Mouse (Mus musculus) inflammation-experienced regulatory T-cells, adult 6 months (primary cell): ENCODE results near the gene Tmem268. TPM values are rescaled to one million over a fixed set of nuclear protein-coding genes. Genes with fewer than 3 reads are reported as not detected.
A peak's percentile ranks its signal among the peaks of the same experiment; 100 is the strongest.

Source experiments
- ATAC-seq: one replicate; pipeline ENCODE4 v1.8.0; 2017
- polyA plus RNA-seq, 3 experiments: library from polyadenylated mRNA; unstranded; fragments of 100-300 nt; shearing (Covaris generic); gene quantifications; one replicate each; pipeline ENCODE4 v1.2.1; 2017

The Tmem268 gene
- polyA plus RNA-seq, 3 experiments from 2014 or later: 17.1 to 23.9 (median 19.5) TPM

GRCm38 (mm10) chr4:63601263-63601662, 42.7 kb downstream of the Tmem268 start:
- no peak for ATAC-seq

GRCm38 (mm10) chr4:63604945-63605344, 46.4 kb downstream of the Tmem268 start, which contains the start of gene Gm11213:
Gene Gm11213 (minus strand): TSS chr4:63605261.
- ATAC-seq: no peak

- no peak for ATAC-seq
Observed at GRCm38 (mm10) chr4:63605545-63605944, 47.0 kb downstream of the Tmem268 start.

GRCm38 (mm10) chr4:63605968-63606367, 47.4 kb downstream of the Tmem268 start:
- no peak for ATAC-seq

DNA sequence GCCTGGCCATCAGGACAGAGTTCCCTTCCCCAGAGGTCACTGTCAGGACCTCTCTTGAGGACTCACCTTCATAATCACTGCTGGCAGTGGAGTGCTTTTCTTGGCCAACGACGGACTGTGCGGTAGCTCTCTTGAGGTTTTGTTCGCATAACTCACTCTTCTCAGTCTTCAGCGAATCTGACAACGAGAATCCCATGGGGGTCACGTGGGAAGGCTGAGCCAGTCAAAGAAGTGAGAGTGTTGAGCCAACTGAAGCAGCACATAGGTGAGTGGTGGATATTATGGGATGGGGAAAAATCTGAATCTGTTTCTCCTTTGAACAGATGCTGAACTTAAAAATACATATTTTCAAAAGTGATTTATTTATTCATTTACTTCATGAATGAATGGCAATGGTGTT, 49.8 kb downstream of the Tmem268 start:
- ATAC-seq: no peak

GRCm38 (mm10) chr4:63621861-63622260, 63.3 kb downstream of the Tmem268 start:
- ATAC-seq: no peak

- no peak for ATAC-seq
Observed at GRCm38 (mm10) chr4:63622378-63622835, 63.8 kb downstream of the Tmem268 start, which contains the start of gene Tex48. Gene Tex48 (minus strand): TSS chr4:63622428.

GRCm38 (mm10) chr4:63625563-63626080, 67.0 kb downstream of the Tmem268 start:
- no peak for ATAC-seq

GRCm38 (mm10) chr4:63627111-63627510, 68.5 kb downstream of the Tmem268 start:
- ATAC-seq: peak; percentile 73

- no peak for ATAC-seq
Observed at GRCm38 (mm10) chr4:63633181-63633580, 74.6 kb downstream of the Tmem268 start.

Other genes starting within 250 kb of the Tmem268 start
- not detected for gene Orm1, start 214.2 kb upstream of the Tmem268 start, polyA plus RNA-seq
- gene Orm3, start 202.6 kb upstream of the Tmem268 start, polyA plus RNA-seq: 1 to 10 TPM in 1 of 3 experiments, under 1 TPM in 1, not detected in 1; 0.90 to 1.6 TPM
- gene Orm2, start 196.3 kb upstream of the Tmem268 start, polyA plus RNA-seq: 1 to 10 TPM in 2 of 3 experiments, not detected in 1; 1.6 to 2.8 TPM
- gene Akna, start 155.4 kb upstream of the Tmem268 start, polyA plus RNA-seq: 100 to 1,000 TPM in 2 of 3 experiments, 10 to 100 TPM in 1; 94.8 to 135 (median 102) TPM
- gene Whrn, start 62.8 kb upstream of the Tmem268 start, polyA plus RNA-seq: 1 to 10 TPM in 2 of 3 experiments, under 1 TPM in 1; 0.75 to 4.4 (median 3.9) TPM
- gene Atp6v1g1, start 14.0 kb upstream of the Tmem268 start, polyA plus RNA-seq: 100 to 1,000 TPM; 197 to 241 (median 218) TPM
- gene Gm11213, start 46.5 kb downstream of the Tmem268 start, polyA plus RNA-seq: not detected
- not detected for gene Tex48, start 63.6 kb downstream of the Tmem268 start, polyA plus RNA-seq
- not detected for gene Gm11214, start 104.6 kb downstream of the Tmem268 start, polyA plus RNA-seq
- 1 to 10 TPM in 1 of 3 experiments, under 1 TPM in 2; 0.63 to 1.0 (median 0.82) TPM for gene Tnfsf15, start 186.3 kb downstream of the Tmem268 start, polyA plus RNA-seq